Mouse (Mus musculus) G1E (cell line): ENCODE measurements around the gene Togaram2.

Experiments used
- CTCF ChIP-seq: IDR thresholded peaks from 2 replicates; pipeline ENCODE4 v1.5.1; 2012; ENCODE audit warnings: low read depth, low read length, inconsistent platforms, mixed read lengths
- GATA1 ChIP-seq: IDR thresholded peaks from 2 replicates; pipeline ENCODE4 v1.6.1; 2012; ENCODE audit warnings: borderline replicate concordance, low read length, inconsistent platforms, mixed read lengths

DNA sequence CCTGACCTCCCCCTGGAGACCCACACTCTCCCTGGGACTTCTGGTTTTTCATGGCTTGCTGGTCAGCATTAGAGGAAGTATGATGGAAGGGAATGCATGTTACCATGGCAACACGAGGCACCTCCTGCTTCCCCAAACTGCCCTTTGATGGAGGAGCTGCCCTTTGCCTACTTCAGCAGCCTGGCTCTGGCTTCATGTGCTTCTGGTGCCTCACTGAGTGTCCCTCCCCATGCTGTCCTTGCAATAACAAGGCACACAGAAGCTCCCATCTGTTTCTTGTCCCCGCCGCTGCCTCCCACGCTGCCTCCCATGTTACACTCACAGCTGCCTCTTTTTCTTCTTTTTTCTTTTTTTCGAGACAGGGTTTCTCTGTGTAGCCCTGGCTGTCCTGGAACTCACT lies 20.3 kb downstream of the Togaram2 start:
- TF ChIP-seq CTCF (no peak), GATA1 (no peak)
